Mouse (Mus musculus): ENCODE measurements around the gene Olfr1220. TPM values are rescaled to one million over a fixed set of nuclear protein-coding genes. Genes with fewer than 3 reads are reported as not detected.

Olfr1220 gene
- polyA plus RNA-seq, 1 experiment = not detected

DNA sequence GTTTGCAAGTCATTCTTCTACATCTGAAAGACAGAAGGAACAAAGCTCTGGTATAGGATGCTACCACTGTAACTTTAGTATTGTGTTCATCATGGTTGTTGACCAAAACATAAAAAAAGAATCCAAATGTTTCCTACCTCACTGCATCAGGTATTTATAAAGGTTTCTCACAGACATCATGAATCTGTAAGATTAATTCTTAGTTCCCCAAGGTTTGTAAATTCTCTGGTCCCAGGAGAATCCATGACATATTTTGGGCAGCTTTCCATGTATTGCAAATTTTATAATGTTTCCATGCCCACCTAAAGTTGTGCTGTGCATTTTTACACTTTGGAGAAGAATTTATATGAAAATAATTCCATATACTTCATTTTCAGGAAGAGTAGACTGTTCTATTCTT, 45.5 kb downstream of the Olfr1220 start, which contains the start of gene Olfr1218:
Gene Olfr1218 (minus strand): TSS at position 101 of the 400 bp plus-strand sequence.
- Histone ChIP-seq H3K4me1 (ENCODE audit: control insufficient read depth, insufficient read depth, low read length) (no peaks in the 10 kb centered on the region), H3K27me3 (ENCODE audit: control insufficient read depth, insufficient read depth, low read length) (no peaks in the 10 kb centered on the region), H3K4me3 (replicated peaks; ENCODE audit: insufficient read depth, low read depth, low read length) (no peak within 1 kb of the TSS), H3K27ac (ENCODE audit: insufficient read depth, low read length) (no peak within 1 kb of the TSS)
- TF ChIP-seq CTCF (IDR thresholded peaks at IDR 0.05; ENCODE audit: borderline replicate concordance, insufficient read depth, low read depth, low read length) (no peak), POLR2A (IDR thresholded peaks at IDR 0.05; ENCODE audit: borderline replicate concordance, insufficient read depth, low read length) (no peak)
- no peak for DNase-seq

Other genes with a start within 250 kb of the Olfr1220 start
- not detected in 2 replicates for gene Olfr1206, start 243.6 kb downstream of the Olfr1220 start, polyA plus RNA-seq (2012; rRNA removed)
- not detected in 2 replicates for gene Olfr1208, start 204.5 kb downstream of the Olfr1220 start, polyA plus RNA-seq (2012; rRNA removed)
- not detected in 2 replicates for gene Olfr1209, start 191.7 kb downstream of the Olfr1220 start, polyA plus RNA-seq (2012; rRNA removed)
- not detected in 2 replicates for gene Olfr1211, start 168.7 kb downstream of the Olfr1220 start, polyA plus RNA-seq (2012; rRNA removed)
- not detected in 2 replicates for gene Olfr1212, start 152.9 kb downstream of the Olfr1220 start, polyA plus RNA-seq (2012; rRNA removed)
- not detected in 2 replicates for gene Gm13762, start 126.6 kb downstream of the Olfr1220 start, polyA plus RNA-seq (2012; rRNA removed)
- gene Olfr1214, start 114.2 kb downstream of the Olfr1220 start, polyA plus RNA-seq (2012; rRNA removed) = not detected in 2 replicates
- not detected in 2 replicates for gene Olfr1215, start 99.9 kb downstream of the Olfr1220 start, polyA plus RNA-seq (2012; rRNA removed)
- not detected in 2 replicates for gene Olfr1216, start 88.5 kb downstream of the Olfr1220 start, polyA plus RNA-seq (2012; rRNA removed)
- gene Olfr1217, start 74.8 kb downstream of the Olfr1220 start, polyA plus RNA-seq (2012; rRNA removed) = not detected in 2 replicates
- not detected in 2 replicates for gene Olfr1218, start 45.6 kb downstream of the Olfr1220 start, polyA plus RNA-seq (2012; rRNA removed)
- gene Olfr1219, start 23.3 kb downstream of the Olfr1220 start, polyA plus RNA-seq (2012; rRNA removed) = not detected in 2 replicates
- not detected in 2 replicates for gene Olfr1221, start 10.4 kb upstream of the Olfr1220 start, polyA plus RNA-seq (2012; rRNA removed)
- gene Olfr1222, start 26.2 kb upstream of the Olfr1220 start, polyA plus RNA-seq (2012; rRNA removed) = not detected in 2 replicates
- gene Olfr1223, start 44.7 kb upstream of the Olfr1220 start, polyA plus RNA-seq (2012; rRNA removed) = not detected in 2 replicates
- not detected in 2 replicates for gene Olfr1224-ps1, start 57.3 kb upstream of the Olfr1220 start, polyA plus RNA-seq (2012; rRNA removed)
- gene Olfr1225, start 67.8 kb upstream of the Olfr1220 start, polyA plus RNA-seq (2012; rRNA removed) = not detected in 2 replicates
- gene Olfr1226, start 93.2 kb upstream of the Olfr1220 start, polyA plus RNA-seq (2012; rRNA removed) = not detected in 2 replicates
- not detected in 2 replicates for gene Olfr1228, start 147.2 kb upstream of the Olfr1220 start, polyA plus RNA-seq (2012; rRNA removed)
- not detected in 2 replicates for gene Olfr1229, start 181.2 kb upstream of the Olfr1220 start, polyA plus RNA-seq (2012; rRNA removed)
- gene Olfr1230, start 190.4 kb upstream of the Olfr1220 start, polyA plus RNA-seq (2012; rRNA removed) = not detected in 2 replicates
- gene Olfr1231, start 200.2 kb upstream of the Olfr1220 start, polyA plus RNA-seq (2012; rRNA removed) = not detected in 2 replicates
- gene Olfr1232, start 222.8 kb upstream of the Olfr1220 start, polyA plus RNA-seq (2012; rRNA removed) = not detected in 2 replicates
- gene Olfr1233, start 235.6 kb upstream of the Olfr1220 start, polyA plus RNA-seq (2012; rRNA removed) = not detected in 2 replicates